Mouse (Mus musculus) erythroblast, embryonic 14.5 days (primary cell): Measurements from ENCODE around the gene Fcgr2b.

ENCODE experiments used
- GATA1 ChIP-seq: IDR thresholded peaks from 2 replicates; pipeline ENCODE4 v1.6.1; 2012; ENCODE audit warnings: low read length, inconsistent platforms, mixed read lengths
- TAL1 ChIP-seq: IDR thresholded peaks from 3 replicates; pipeline ENCODE4 v1.6.1; 2012; ENCODE audit warnings: low read length, inconsistent platforms, mixed read lengths

DNA sequence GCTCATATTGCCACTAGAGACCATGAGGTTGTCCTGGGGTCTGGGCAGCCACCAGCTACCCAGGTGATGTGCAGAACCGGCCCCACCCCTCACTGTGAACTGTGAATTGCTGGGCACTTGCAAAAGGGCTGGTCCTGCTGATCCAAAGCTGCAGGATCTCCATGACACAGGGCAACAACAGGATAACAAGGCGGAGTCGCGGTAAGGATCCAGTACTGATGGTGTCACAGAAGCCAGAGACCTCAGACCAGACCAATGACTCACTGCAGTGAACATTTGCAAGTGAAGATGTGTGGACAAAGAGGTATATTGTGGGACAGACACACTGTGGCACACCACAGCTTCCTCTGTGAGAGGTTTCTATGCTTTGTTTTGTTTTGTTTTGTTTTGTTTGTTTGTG, 2.3 kb upstream of the Fcgr2b start:
- TF ChIP-seq GATA1 (no peak), TAL1 (no peak)
